Mouse (Mus musculus): ENCODE measurements around the gene Adcy1. TPM values are rescaled to one million over a fixed set of nuclear protein-coding genes. Genes with fewer than 3 reads are reported as not detected.

The Adcy1 gene
- polyA plus RNA-seq, 1 experiment: not detected

- no peak for TF ChIP-seq GATA1 (IDR thresholded peaks at IDR 0.05; ENCODE audit: low read length)
Measured at GRCm38 (mm10) chr11:7210343-7210742, 147.1 kb downstream of the Adcy1 start.

- TF ChIP-seq GATA1 (IDR thresholded peaks at IDR 0.05; ENCODE audit: low read length): no peak
Measured at GRCm38 (mm10) chr11:7211211-7211610, 147.9 kb downstream of the Adcy1 start.

- no peak for TF ChIP-seq GATA1 (IDR thresholded peaks at IDR 0.05; ENCODE audit: low read length)
Measured at GRCm38 (mm10) chr11:7212126-7212798, 149.0 kb downstream of the Adcy1 start.

DNA sequence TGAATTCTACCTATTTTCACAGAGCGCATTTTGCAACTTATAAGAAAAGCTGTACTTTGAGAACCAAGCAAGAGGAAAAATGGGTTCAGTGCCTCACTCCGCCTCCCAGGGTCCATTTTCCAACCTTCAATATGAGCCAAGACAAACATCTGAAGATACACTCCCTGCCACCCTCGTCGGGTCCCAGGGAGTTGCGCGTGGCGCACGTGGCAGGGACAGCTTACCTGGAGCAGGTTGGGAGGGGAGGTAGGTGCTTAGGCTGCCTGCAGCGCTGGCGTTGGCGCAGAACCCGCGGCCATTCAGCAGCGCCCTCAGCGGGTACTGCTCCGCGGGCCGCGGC is 149.8 kb downstream of the Adcy1 start:
- no peak for TF ChIP-seq GATA1 (IDR thresholded peaks at IDR 0.05; ENCODE audit: low read length)

DNA sequence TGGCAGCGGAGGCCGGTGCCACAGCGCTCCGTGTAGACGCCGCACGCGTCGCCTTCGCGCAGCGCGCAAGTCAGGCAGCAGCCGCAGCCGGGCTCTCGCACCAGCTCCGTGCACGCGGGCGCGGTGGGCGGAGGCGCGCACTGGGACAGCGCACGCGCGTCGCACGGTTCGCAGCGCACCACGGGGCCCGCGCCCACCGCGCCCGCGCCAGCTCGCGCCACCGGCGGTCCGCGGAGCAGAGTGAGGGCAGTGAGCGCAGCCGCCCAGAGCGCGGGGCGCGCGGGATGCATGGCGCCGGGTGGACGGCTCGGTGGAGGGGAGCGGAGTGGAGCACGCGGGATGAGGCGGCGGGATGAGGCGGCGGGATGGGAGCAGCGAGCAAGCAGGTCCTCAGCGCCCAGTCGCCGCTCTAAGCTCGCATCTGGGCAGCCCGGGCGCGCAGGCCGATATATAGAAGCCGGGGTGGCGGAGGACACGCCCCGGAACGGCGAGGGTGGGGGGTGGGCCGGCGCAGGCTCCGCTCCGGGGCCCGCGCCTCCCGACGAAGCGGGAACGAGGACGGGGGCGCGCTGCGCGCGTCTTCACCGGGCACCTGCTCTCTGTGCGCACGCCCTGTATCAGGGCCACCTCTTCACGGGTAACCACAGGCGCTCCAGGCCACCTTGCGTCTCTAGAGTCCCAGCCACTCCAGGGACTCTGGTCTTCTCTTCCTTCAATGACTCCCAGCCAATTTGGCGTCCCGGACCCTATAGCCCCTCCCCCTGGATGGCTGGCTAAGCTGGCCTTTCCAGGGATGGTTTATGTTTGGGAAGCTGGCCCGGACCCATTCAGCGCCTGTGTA is 150.4 kb downstream of the Adcy1 start, which contains the start of gene Igfbp3:
TSS of gene Igfbp3 (minus strand) at position 423 of the 841 bp plus-strand sequence.
- TF ChIP-seq GATA1 (IDR thresholded peaks at IDR 0.05; ENCODE audit: low read length): no peak

GRCm38 (mm10) chr11:7214342-7214660 is 151.0 kb downstream of the Adcy1 start:
- TF ChIP-seq GATA1 (IDR thresholded peaks at IDR 0.05; ENCODE audit: low read length): no peak

DNA sequence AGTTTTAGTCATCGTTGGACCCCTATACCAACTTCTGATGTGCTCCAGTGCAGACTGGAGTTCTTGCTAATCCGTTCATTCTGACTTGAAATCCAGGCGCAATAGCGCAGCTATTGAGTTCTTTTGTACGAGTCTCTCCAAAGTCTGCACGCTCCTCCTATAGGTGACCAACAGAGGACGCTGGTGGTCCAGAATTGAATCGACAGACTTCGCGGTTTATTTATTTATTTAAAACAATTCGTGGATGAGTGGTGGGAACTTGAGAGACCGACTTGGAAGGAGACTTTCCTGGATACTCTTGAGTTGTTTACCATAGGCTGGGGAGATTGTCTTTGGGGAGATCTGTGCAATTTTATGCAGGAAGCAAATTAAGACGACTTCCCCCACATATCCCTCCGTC is 151.5 kb downstream of the Adcy1 start:
- TF ChIP-seq GATA1 (IDR thresholded peaks at IDR 0.05; ENCODE audit: low read length): no peak

GRCm38 (mm10) chr11:7215703-7216102 is 152.4 kb downstream of the Adcy1 start:
- TF ChIP-seq GATA1 (IDR thresholded peaks at IDR 0.05; ENCODE audit: low read length): no peak

DNA sequence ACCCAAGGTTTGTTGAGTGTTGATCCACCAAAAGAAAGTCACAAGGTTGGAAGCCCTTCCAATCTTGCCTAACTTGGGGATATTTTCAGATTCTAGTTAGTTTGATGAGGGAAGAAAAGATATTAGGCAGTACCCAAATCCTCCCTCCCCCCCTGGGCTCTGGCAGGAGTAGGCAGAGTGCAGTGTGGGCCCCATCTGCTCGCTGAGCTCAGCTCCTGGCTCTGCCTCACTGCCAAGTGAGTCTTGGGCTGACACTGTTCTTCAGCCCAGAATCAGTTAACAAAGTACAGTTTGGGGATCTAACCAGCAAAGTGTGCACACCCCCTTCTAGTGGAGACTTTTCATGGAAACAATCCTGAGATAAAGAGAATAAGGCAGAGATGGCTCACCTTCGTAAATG is 162.9 kb downstream of the Adcy1 start:
- TF ChIP-seq GATA1 (IDR thresholded peaks at IDR 0.05; ENCODE audit: low read length): no peak

- no peak for TF ChIP-seq GATA1 (IDR thresholded peaks at IDR 0.05; ENCODE audit: low read length)
Measured at GRCm38 (mm10) chr11:7226810-7227550, 163.7 kb downstream of the Adcy1 start.

DNA sequence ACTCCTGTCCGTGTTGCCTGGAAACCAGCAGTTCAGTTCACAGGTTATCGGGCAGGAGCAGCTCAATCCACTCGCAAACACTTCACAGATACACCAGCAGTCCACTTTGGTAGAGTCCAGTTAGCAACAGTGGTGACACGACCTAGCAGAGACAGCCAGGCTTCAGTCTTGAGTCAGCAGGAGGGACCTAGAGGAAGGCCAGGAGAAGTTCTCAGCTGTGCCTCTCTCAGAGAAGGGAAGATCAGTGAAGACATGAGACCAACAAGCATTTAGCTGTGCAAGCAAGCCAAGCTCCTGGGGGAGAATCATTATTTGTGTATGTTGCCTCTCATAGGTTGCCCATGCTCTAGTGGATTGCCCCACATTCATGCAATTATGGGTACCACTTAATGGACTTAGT is 164.8 kb downstream of the Adcy1 start:
- no peak for TF ChIP-seq GATA1 (IDR thresholded peaks at IDR 0.05; ENCODE audit: low read length)

Other genes with a start within 250 kb of the Adcy1 start
- not detected in 2 replicates for gene Gm11983, start 225.8 kb upstream of the Adcy1 start, polyA plus RNA-seq (2012)
- not detected in 2 replicates for gene Gm11985, start 125.1 kb downstream of the Adcy1 start, polyA plus RNA-seq (2012)
- not detected in 2 replicates for gene Igfbp1, start 134.3 kb downstream of the Adcy1 start, polyA plus RNA-seq (2012)
- gene Igfbp3, start 150.4 kb downstream of the Adcy1 start, polyA plus RNA-seq (2012): not detected in 2 replicates

Data from G1E-ER4 (cell line).